Mouse (Mus musculus) layer of hippocampus, postnatal 36 days (tissue): Measurements from ENCODE around the gene Sf3b4. TPM values are rescaled to one million over a fixed set of nuclear protein-coding genes. Genes with fewer than 3 reads are reported as not detected.
A peak's percentile ranks its signal among the peaks of the same experiment; 100 is the strongest.
"Not testable (repeated sequence)": the region's sequence is repeated elsewhere in the genome, so short reads cannot be mapped to it uniquely, and the experiment has no call there.

Experiments used
- DNase-seq, 2 experiments: peaks; one replicate each; pipeline ENCODE4 v3.0.0; 2022
- total RNA-seq, 2 experiments: library from RNA; stranded (reverse); gene quantifications; 2 replicates each; pipeline ENCODE4 v1.2.3; 2021

Sf3b4 gene
- total RNA-seq, 2 experiments from 2014 or later = 52.0 to 54.5 TPM

DNA sequence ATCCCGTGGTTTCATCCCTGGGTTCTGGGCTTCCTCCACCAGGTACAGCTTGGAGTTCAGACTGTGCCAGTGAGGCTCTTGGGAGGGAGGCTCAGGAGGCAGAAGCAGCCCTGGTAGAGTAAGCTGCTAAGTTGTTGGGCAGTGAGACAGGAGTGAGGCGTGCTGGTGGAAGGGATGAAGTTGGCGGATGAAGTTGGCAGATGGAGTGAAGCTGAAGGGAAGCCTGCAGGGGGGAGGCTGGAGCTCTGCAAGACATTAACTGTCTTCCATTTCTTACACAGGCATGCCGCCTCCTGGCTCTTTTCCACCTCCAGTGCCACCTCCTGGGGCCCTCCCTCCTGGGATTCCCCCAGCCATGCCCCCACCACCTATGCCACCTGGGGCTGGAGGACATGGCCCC, 1.9 kb downstream of the Sf3b4 start:
- not testable (repeated sequence) for DNase-seq

DNA sequence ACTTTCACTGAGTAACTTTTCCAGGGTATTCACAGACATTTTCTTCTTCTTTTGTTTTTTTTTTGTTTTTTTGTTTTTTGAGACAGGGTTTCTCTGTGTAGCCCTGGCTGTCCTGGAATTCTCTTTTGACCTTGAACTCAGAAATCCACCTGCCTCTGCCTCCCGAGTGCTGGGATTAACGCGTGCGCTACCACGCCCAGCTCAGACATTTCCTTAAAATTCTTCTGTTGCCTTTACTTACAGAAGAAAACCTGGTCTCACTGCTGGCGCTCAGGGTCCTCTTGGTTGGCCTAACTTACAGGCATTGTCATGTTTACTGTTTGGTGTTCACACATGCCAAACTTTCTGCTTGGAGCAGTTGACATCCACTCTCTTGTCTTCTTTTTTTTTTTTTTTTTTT, 3.1 kb downstream of the Sf3b4 start:
- DNase-seq = no peak

DNA sequence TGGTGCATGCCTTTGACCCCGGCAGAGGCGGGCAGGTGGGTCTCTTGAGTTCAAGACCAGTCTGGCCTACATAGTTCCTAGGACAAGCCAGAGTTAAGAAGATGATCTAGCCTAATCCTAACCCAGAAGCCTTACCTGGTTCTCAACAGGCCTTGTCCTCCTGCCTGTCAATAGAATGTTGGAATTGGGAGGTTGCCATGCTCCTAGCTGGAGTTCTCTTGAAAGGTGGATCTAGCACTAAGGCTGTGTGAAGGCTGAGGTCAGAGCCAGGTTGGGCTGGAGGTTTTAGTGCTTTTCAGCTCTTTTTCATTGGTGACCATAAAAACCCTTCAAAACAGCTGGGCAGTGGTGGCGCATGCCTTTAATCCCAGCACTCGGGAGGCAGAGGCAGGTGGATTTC, 6.3 kb downstream of the Sf3b4 start:
- DNase-seq = no peak

DNA sequence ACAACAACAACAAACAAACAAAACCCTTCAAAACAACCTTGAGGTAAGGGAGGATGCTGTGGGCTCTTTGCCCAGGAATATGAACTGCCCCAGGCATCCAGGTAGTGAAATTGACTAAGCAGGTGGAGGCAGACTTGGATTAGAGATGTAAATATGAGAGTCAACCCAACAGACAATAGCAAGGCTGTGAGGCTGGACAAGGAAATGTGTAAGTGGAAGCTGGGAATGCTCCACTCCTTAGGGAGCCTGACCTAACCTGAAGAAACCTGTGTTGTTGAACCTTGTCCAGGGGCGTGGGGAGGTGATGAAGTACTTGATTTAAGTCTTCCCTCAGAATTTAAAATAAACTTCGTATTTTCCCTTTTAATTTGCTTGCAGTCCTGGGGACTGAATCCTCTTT, 6.8 kb downstream of the Sf3b4 start:
- no peak for DNase-seq

DNA sequence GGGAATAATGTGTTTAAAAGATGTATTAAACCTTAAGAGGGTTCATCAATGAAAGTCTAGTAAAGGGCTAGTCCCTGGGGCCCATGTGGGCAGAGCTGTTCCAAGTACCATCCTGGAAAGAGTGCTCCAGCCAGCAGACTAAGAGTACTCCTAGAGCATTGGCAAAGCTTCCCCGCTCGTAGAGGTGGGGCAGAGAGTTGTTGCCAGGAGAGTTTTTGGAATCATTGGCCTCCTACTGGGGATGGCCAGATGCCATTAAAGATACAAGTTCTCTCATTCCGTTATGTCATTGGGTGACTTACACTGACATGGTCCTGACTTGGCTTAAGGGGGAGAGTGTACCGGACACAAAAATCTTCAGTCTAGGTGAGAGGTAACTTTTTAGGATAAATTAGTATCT, 7.4 kb downstream of the Sf3b4 start:
- no peak for DNase-seq

DNA sequence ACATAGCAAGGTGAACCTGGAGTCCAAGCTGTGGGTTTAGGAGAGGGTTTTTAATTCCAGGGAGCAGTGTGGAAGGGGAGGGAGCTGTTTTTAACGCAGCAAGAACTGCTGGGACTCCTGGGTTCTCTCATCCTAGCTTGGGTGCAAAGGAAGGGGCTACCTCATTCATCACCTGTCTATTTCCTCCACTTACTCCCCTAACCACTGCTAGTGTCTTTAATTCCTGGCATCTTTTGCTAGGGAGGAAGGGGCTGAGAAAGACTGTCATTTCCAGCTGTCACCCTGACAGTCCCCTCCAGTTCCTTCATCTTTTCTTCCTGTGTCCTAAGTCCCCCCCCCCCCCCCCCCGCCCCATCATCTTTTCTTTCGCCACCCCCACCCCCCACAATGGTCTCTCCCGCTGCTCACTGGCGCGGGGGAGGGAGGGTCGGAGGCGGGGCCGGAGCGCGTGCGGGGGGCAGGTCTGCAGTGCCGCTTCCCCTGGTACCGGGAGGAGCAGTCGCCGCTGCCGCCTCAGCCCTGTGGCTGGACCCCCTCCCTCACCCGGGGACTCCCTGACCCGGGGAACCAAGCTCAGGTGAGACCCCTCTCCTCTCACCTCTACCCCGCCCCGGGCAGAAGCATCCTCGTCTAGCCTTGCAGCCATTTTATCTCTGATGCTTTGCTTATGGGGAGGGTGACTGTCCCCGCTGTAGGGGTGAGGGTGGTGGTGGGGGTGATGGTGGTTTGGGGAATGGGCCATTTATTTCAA, 8.8 kb downstream of the Sf3b4 start, which contains the start of gene Sv2a:
TSS of gene Sv2a (plus strand) at position 425 of the 751 bp plus-strand sequence.
- DNase-seq = peak; percentile 69 to 75

DNA sequence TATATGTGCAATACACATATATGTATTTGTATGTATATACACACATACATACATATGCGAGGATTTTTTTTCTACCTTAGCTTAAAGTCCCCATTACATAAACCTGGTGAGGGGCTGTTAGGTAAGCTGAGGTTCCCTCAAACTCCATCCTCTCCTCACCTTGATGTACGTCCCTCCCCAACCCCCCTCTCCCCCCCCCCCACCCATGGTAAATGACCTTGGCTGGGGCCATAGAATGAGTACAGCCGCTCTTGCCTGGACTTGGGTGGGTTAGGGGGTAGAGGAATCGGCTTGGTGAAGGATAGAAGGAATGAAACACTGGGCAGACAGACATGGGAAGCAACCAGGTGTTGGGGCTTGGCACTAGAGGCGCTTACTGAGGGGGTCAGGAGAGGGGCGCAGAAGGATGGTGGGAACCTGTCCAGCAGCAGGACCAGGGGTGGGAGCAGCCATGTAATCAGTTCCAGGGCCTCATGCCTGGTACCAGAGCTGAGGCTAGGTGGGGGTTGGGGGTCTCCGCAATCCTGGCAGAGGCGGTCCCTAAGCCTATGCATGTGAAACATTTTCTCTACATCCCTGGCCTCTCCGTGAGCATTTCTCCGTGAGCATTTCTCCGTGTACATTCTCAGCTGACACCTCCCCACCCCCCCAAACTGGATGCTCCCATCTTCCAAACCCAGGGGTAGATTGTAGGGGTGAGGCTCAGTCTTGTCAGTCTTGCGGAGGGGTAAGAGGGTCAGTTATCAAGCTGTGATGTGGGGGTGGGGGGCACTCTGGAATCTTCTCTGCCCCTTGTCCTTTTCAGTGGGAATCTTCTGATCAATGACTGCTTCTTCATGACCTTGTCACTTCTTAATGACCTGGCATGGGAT, 9.6 kb downstream of the Sf3b4 start:
- no peak for DNase-seq

DNA sequence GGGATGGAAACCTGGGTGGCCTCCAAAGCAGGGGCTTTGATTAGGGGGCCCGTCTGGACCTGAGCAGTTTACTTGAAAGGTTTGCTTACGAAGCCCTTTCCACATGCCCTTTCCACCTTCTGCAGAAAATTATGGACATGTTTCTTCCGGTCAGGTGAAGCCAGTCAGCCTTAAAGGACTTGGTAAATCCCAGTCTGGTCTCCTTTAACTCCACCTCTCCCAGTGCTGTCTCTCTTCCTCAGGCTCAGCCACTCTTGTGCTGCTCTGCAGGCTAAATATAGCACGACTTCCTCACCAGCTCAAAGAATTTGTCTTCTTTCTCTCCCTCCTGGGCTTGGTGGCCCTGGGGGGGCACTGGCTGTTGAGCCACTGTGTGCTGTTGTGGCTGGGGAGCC, 10.2 kb downstream of the Sf3b4 start:
- DNase-seq = no peak

DNA sequence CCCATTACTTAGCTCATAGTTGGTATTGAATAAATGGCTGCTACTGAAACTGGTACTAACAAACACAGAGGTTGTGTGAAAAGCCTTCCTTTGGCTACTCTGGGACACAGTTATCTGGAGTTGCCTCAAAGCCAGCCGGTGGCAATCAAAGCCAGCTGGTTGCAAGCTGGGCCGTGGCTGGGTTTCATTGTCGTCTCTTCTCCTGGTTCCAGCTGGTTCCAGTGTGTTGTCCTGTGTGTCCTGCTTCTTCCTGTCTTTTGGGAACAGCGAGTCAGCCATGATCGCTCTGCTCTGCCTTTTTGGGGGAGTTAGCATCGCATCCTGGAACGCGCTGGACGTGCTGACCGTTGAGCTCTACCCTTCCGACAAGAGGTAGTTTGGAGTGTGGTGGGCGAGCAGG, 20.8 kb downstream of the Sf3b4 start:
- DNase-seq = no peak

DNA sequence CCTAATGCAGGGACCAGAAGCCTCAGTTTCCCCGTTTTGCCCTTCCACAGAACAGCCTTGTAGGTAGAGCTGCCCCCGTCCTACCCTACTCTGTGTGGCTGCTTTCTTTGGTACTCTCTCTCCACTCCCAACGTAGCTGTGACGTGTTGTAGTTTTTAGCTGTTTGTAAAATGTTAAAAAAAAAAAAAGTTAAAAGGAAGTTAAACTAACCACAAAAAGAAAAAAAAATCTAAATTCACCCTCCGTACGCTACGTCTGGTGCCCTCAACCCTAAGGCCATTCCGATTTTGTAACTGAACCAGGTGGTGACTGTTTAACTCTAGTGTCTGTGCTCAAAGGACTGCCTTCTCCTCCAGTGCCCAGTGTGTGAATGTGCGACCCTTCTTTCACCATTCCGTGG, 22.8 kb downstream of the Sf3b4 start:
- DNase-seq = no peak

DNA sequence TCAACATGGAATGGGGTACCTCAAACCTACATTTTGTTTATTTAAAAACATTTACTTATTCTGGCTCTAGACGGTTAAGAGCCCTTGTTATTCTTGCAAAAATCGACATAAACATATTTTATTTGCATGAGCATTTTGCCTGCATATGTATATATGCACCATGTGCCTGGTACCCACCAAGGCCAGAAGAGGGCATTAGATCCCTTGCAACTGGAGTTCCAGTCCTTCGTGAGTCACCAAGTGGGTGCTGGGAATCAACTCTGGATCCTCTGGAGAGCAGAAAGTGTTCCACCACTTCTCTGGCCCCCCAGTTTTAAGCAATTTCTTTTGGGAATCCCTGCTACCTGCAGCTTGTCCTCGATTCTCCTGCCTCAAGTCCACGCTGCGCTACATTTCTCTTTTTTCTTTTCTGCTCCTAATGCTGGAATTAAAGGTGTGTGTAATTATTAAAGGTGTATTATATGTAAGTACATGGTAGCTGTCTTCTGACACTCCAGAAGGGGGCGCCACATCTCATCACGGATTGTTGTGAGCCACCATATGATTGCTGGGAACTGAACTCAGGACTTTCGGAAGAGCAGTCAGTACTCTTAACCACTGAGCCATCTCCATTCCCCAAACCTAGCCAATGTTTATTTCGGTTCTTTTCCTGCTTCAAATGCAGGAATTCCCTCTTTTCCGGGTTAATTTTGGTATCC, 23.6 kb downstream of the Sf3b4 start:
- DNase-seq = no peak

DNA sequence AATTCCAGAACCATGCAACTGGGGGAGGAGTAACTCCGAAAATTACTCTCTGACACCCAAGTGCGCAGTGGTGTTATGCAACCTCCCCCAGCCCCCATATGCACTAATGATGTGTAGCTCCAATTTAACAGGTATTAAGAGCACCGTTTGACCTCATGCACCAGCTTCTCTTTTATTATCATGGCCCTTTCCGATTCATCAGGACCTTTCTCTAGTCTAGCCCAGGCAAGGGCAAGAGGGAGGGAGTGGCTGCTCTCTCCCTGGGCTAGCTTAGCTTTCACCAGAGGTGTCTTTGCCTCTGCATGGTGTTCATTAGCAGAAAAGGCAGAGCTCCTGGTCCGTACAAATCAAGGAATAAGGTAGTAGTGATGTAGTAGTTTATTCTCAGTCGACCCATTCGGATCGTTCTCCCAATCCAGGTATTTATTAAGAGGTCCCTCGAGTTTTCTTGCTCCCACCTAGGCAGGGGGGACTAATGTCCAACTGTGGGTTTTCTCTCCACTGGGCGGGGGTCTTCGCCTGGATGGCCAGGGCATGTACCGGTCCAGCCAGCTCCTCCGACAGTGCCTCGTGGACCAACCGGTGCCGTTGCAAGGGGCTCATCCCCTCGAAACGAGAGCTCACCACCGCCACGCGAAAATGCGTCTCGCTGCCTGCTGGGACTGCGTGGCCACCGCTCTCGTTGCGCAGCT, 24.5 kb downstream of the Sf3b4 start:
- DNase-seq = no peak

DNA sequence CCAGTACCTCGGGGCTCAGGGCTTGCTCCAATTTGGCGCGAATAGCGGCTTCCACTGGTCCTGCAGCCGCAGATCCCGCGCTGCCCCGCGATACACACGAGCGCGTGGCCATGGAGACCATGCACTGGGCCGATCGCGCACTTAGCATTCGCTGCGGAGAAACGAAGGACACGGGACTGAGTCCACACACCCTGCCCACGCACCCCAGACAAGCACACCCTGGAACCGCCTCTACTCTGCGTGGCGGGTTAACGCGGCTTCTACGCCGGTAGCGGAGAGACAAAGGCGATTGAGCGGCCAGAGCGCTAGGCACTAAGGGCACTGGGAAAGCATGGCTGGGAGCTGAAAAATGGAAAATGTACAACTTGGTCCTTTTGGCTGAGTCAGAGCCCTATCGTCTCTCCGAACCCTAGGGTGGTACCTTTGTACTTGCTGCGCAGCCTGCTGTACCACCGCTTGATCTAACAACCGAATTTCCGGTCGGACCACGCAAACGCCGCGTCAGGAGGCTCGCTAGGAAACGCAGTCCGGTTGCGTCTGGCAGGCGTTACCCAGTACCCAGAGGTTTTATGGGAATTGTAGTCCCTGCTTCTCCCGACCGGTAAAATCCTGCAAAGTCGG, 25.1 kb downstream of the Sf3b4 start:
- DNase-seq = peak; percentile 92 to 94

DNA sequence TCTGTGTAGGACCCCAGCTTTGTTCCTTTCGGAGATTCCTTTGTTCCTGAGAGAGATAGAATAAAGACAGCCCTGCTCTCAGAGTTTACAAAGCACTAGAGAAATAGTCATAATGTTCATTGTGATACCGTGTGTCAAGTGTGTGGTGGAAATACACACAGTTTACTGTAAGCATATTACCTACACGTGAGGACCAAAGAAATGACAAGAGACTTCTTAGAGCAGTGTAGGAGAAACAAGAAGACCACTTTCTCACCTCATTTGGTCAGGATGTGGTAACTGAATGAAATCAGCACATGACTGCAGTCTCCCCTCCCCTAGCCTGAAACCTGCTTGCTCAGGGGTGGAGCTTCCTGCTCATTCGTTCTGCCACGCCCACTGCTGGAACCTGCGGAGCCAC, 26.0 kb downstream of the Sf3b4 start:
- no peak for DNase-seq

DNA sequence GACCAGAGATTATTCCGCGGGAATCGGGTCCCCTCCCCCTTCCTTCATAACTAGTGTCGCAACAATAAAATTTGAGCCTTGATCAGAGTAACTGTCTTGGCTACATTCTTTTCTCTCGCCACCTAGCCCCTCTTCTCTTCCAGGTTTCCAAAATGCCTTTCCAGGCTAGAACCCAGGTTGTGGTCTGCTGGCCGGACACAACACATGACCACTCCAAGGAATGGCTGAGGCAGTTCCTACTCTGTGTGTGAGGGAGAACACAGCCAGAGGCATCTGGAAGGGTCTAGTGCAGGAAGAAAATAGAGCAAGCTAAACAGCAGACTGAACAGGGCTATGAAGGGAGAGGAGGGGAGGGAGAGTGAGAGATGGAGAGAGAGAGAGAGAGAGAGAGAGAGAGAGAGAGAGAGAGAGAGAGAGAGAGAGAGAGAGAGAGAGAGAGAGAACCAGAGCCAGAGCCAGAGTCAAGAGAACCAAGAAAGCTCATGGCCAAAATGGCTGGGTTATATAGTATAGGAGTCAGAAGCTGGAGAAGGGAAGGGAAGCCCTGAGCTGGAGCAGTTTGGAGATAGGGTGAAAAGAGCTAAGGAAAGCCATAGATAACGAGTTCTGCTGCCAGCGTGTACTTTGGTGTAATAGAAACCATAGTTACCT, 26.6 kb downstream of the Sf3b4 start:
- not testable (repeated sequence) for DNase-seq

DNA sequence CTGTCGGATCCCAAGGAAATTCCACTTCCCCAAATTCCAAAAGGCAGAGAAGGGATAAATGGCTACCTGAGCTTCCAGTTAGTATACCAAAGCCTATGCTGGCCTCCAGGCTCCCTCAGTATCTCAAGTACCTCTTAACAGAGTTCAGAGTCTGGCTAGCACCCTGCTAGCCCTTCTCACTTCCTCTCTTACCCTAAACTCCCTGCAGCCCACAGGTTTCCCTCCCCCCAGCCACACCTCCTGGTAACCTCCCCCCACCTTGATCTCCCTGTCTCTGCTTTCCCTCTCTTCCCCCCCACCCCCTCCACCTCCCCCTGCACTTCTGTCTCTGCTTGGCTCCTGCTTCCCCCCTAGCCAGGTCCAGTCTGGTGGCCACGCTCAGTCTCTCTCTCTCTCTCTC, 27.6 kb downstream of the Sf3b4 start:
- no peak for DNase-seq

DNA sequence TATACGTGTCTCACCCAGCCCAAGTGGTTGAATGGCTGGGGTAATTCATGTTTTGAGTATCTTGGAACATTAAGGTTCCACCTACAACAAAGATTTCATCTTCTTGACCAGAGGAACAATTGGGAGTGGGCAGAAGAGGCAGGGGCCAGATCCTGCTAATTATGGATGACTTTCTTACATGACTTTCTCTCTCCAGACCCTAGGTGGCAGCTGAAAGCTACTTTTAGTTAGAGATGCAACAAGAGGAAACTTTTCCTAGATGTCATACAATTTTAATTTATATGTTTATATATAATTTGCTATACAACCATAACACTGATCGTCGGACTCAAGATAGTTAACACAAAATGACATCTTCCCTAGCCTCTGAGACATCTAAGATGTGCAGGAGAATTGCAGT, 35.7 kb downstream of the Sf3b4 start:
- DNase-seq = no peak

DNA sequence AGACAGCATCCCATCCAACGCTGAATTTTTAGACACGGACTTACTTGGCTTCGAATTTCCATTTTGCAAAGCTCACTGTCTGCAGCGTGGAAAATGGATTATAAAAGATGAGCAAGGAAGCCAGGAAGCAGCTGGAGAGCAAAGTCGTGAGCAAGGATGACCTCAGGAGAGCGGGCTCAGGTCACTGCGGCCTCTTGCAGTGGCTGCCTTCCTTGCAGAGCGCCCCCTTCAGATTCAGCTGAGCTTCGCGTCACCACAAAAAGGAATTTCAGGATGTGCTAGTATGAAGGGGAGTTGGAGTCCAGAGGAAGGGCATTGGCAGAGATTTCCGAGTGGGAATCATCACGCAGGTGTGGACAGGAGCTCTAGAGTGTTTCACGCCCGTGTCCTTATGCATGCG, 37.1 kb downstream of the Sf3b4 start:
- DNase-seq = no peak

DNA sequence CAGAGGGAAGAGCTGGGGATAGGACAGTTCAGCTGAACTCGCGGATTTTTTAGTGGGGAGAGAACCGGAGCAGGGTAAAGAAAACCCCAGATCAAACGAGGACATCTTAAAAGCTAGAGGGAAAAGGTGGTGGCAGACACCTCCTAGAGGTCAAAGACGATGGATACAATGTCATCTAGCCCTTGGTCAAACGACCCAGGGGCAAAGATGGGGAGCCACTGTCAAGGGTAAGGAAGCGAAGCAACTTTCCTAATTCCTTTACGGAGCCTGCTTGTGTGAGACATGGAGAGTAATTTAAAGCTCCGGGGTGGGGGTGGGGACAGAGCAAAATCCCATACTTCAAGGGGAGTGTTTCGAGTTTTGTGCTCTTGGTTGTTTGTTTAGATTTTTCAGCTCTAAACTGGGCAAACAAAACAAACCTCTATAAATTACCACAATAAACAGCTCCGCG, 47.1 kb downstream of the Sf3b4 start:
- DNase-seq = peak in 1 of 2 experiments; percentile 37

DNA sequence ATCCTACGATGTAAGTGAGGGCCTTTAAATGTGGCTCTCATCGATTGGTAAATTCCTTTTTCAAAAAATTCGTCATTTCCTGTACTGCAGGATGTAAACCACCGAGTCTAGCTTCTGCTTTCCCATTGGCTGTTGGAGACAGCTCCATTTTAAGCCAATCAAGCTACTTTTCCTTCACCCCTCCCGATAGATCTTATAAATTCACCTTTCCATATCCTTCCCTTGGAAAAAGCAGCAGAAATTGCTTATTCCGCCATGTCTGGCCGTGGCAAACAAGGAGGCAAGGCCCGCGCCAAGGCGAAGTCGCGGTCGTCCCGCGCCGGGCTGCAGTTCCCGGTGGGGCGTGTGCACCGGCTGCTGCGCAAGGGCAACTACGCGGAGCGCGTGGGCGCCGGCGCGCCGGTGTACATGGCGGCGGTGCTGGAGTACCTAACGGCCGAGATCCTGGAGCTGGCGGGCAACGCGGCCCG, 47.6 kb downstream of the Sf3b4 start, which contains the start of the genes Bola1 and Hist2h2ab:
TSS of gene Bola1 (minus strand) at position 49 of the 470 bp plus-strand sequence.
TSS of gene Hist2h2ab (plus strand) at position 205 of the 470 bp plus-strand sequence.
- peak; percentile 79 to 83 for DNase-seq
